Mouse (Mus musculus) intestine, embryonic 15.5 days (tissue): ENCODE measurements around the gene Tmem106a. TPM values are rescaled to one million over a fixed set of nuclear protein-coding genes. Genes with fewer than 3 reads are reported as not detected.
A peak's percentile ranks its signal among the peaks of the same experiment; 100 is the strongest.

Experiments used
- ATAC-seq: fragments of 200-750 bp; cut with Nextera tagmentation; 2 replicates; pipeline ENCODE4 v1.8.0; 2017; ENCODE audit warnings: moderate TSS enrichment, moderate library complexity
- H3K27ac ChIP-seq: fragments of 300-500 bp; sonication (generic); 2 replicates; pipeline ENCODE4 v1.5.1; 2015; ENCODE audit warnings: mild to moderate bottlenecking, inconsistent platforms
- H3K27me3 ChIP-seq: fragments of 300-500 bp; sonication (generic); replicated peaks from 2 replicates; pipeline ENCODE4 v1.6.1; 2015; ENCODE audit warnings: inconsistent platforms
- H3K36me3 ChIP-seq: fragments of 300-500 bp; sonication (generic); 2 replicates; pipeline ENCODE4 v1.6.1; 2015; ENCODE audit warnings: inconsistent platforms
- H3K4me1 ChIP-seq: fragments of 300-500 bp; sonication (generic); replicated peaks from 2 replicates; pipeline ENCODE4 v1.6.1; 2015; ENCODE audit warnings: inconsistent platforms
- H3K4me2 ChIP-seq: fragments of 300-500 bp; sonication (generic); replicated peaks from 2 replicates; pipeline ENCODE4 v1.6.1; 2015; ENCODE audit warnings: mild to moderate bottlenecking, inconsistent platforms
- H3K4me3 ChIP-seq: fragments of 300-500 bp; sonication (generic); replicated peaks from 2 replicates; pipeline ENCODE4 v1.5.1; 2015; ENCODE audit warnings: inconsistent platforms
- H3K9ac ChIP-seq: fragments of 300-500 bp; sonication (generic); 2 replicates; pipeline ENCODE4 v1.6.1; 2015; ENCODE audit warnings: inconsistent platforms
- H3K9me3 ChIP-seq: fragments of 300-500 bp; sonication (generic); 2 replicates; pipeline ENCODE4 v1.6.1; 2016; ENCODE audit warnings: inconsistent platforms
- WGBS: fragments of 180-500 bp; shearing (Covaris S2); methylation state at CpG from one replicate; pipeline ENCODE4 v1.1.7; 2015; 5-methylcytosine and 5-hydroxymethylcytosine counted together
- polyA plus RNA-seq: library from polyadenylated mRNA; unstranded; fragments of >200 nt; fragmentation: Nextera tagmentation; extraction: Ambion mirVana; gene quantifications from 2 replicates; pipeline ENCODE4 v1.2.1, GENCODE M21; 2015

Tmem106a gene
- 21.6 and 22.0 TPM in 2 replicates for polyA plus RNA-seq

DNA sequence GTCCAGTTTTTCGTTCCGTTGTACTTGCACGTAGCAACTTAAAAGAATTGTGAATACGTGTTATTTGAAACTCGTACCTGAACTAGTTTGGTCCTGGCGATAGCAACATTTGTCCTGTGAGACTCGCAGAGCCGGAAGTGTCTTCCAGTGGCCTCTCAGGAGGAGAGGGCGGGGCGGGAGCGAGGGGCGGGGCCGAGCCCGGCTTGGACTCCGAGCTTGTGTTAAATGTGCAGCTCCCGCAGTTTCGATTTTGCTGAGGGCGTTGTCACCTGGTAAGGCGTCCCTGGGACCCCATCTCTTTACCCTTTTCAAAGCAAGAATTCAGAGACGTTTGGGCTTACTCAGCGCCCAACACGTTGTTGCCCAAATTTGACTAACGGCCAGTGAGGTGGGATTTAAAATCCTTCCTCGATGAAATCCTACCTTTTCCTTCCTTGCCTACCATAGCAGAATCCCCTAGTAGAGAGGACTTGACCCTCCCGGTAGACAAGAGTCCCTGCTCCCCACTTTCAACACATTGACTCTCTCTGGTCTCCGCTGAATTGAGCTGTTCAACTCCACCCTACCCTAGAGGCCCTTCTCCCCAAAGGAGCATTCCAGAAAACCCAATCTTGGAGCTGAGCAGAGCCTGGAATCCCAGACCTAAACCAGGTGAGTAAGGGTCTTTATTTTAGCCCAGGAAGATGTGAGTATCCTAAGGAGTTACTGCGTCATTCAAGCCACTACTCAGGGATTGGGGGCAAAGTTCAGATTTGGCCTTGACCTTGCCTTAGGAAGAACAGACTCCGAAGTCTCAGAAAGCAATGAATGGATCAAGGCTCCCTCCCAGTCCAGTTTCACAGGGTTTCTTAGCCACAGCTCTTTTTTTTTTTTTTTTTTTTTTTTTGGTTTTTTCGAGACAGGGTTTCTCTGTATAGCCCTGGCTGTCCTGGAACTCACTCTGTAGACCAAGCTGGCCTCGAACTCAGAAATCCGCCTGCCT is at the start of gene Tmem106a:
Tmem106a (plus strand) TSS at position 189 of the 982 bp plus-strand sequence.
- peak within 1 kb of the TSS; percentile 66 for H3K27ac ChIP-seq
- peak; percentile 91 for ATAC-seq
- peak within 1 kb of the TSS; percentile 53 for H3K9ac ChIP-seq
- peak within 1 kb of the TSS; percentile 62 for H3K4me2 ChIP-seq
- H3K36me3 ChIP-seq, result peaks cover 16% of the 10 kb centered on the region
- H3K4me3 ChIP-seq, result peak within 1 kb of the TSS; percentile 47
- H3K27me3 ChIP-seq, result no peaks in the 10 kb centered on the region
- WGBS, result 18% methylated on average over 31 of the region's 31 CpGs
- H3K9me3 ChIP-seq, result no peaks in the 10 kb centered on the region
- 0 out of 2 replicates have a peak, but pooled peaks cover 8% of the 10 kb centered on the region for H3K4me1 ChIP-seq

DNA sequence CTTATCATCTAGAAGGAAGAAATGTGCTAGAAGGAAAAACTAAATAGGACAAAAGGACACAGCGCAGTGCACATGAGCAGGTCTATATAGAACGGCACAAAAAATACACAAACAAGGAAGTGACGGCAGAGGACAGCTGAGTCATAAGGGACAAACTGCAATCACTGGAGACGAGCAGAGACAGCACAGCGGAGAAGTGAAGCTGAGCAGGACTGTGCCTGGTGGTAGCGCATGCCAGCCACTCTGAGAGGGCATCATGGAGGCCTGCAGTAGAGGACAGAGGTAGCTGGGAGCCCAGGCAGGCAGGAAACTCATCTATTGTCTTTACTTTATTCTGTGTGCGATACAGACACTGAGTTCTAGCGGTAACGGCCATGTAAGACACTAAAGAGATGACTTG is 38.5 kb upstream of the Tmem106a start:
- no peaks in the 10 kb centered on the region for H3K36me3 ChIP-seq
- H3K4me2 ChIP-seq, result no peak overlapping the region
- 0 out of 2 replicates have a peak overlapping the region, but pooled peaks have one; percentile 22 for H3K27ac ChIP-seq
- ATAC-seq, result no peak
- no peaks in the 10 kb centered on the region for H3K27me3 ChIP-seq
- 77% methylated on average over 9 of the region's 9 CpGs for WGBS
- H3K4me3 ChIP-seq, result no peak overlapping the region
- no peaks in the 10 kb centered on the region for H3K9me3 ChIP-seq
- no peaks in the 10 kb centered on the region for H3K4me1 ChIP-seq
- no peak overlapping the region for H3K9ac ChIP-seq

DNA sequence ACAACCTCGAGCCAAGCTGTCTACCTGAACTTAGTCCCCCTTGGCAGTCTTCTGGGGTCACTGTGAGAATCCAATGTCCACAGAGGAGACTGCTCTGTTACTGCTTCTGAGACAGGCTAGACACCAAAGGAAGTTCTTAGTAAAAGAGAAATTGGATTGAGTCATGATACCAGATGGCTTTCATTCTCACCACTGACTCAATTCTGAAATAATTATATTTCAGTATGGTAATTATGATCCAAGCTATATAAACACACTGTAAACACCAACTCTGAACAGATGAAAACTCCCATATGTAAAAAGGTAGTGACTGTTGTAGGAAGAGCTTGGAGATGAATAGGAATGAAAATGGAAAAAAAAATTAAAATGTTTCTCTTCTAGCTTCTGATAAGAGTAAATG is 37.9 kb upstream of the Tmem106a start:
- Histone ChIP-seq H3K36me3 (no peaks in the 10 kb centered on the region), H3K9ac (no peak overlapping the region), H3K27me3 (no peaks in the 10 kb centered on the region), H3K9me3 (no peaks in the 10 kb centered on the region), H3K27ac (0 out of 2 replicates have a peak overlapping the region, but pooled peaks have one; percentile 22), H3K4me2 (no peak overlapping the region), H3K4me3 (no peak overlapping the region), H3K4me1 (no peaks in the 10 kb centered on the region)
- WGBS, result 62% methylated on average over 1 of the region's 1 CpGs
- ATAC-seq, result no peak

- Histone ChIP-seq H3K4me3 (no peak overlapping the region), H3K36me3 (no peaks in the 10 kb centered on the region), H3K27ac (no peak overlapping the region), H3K9ac (no peak overlapping the region), H3K9me3 (no peaks in the 10 kb centered on the region), H3K27me3 (no peaks in the 10 kb centered on the region), H3K4me1 (peaks cover 7% of the 10 kb centered on the region; the same call in 1 of the 2 replicates), H3K4me2 (no peak overlapping the region)
- ATAC-seq, result no peak
These were observed 33.5 kb upstream of the Tmem106a start for GRCm38 (mm10) chr11:101548526-101548925.

- under 1% methylated on average over 43 of the region's 43 CpGs for WGBS
- peak; percentile 87 for ATAC-seq
These were observed 30.1 kb upstream of the Tmem106a start, which contains the start of the genes Brca1 and Nbr1 for GRCm38 (mm10) chr11:101551751-101552475. TSS of gene Brca1 (minus strand) at chr11:101551955. TSS of gene Nbr1 (plus strand) at chr11:101552149.

DNA sequence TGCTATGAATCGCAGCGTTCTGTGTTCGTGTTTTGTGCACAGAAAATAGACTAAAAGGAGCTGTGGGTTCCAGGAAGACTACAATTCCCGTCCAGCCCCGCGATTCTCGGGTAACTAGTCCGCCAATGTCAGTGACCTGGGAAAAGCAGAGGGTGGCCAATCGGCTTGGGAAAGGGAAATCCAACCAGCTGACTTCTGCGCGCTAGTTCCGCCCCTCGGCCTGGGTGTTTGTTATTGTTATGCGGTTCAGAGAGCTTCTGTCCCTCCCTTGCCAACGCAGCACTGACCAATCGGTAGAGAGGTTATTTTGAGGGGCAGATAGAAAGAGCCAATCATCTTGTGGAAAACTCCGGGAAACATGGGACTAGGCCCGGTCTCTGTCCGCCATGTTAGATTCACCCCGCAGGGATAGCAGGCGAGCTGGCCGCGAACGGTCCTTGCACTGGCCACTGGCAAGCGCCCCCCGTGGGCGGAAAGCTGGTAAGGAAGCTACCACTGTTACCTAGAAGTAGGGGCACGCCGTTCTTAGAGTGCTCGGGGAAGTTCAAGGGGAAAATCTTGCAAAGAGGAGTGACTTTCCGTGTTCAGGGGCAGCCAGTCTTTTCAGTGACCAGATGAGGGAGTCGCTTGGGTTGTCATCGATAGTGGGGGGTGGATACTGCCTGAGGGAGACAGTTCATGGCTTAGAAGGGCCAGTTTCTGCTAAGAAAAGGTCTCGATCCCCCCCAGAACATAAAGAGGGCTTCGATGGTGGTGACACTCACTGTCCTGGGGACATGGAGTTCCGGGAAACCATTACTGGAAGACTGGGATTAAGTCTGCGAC is 29.4 kb upstream of the Tmem106a start:
- Histone ChIP-seq H3K4me1 (peaks cover 14% of the 10 kb centered on the region; the same call in 1 of the 2 replicates), H3K36me3 (no peaks in the 10 kb centered on the region), H3K4me3 (peak overlapping the region; percentile 88), H3K9ac (peak overlapping the region; percentile 77), H3K9me3 (no peaks in the 10 kb centered on the region), H3K27ac (peak overlapping the region; percentile 92), H3K27me3 (no peaks in the 10 kb centered on the region), H3K4me2 (peak overlapping the region; percentile 56)
- WGBS, result under 1% methylated on average over 37 of the region's 37 CpGs
- peak; percentile 97 for ATAC-seq

More at GRCm38 (mm10) chr11:101551751-101552475, 30.1 kb upstream of the Tmem106a start, which contains the start of the genes Brca1 and Nbr1:
- Histone ChIP-seq H3K4me1 (peaks cover 14% of the 10 kb centered on the region; the same call in 1 of the 2 replicates), H3K4me2 (peak within 1 kb of the TSS; percentile 65), H3K36me3 (no peaks in the 10 kb centered on the region), H3K9me3 (no peaks in the 10 kb centered on the region), H3K27me3 (no peaks in the 10 kb centered on the region), H3K9ac (peak within 1 kb of the TSS; percentile 77), H3K4me3 (peak within 1 kb of the TSS; percentile 88), H3K27ac (peak within 1 kb of the TSS; percentile 92)

DNA sequence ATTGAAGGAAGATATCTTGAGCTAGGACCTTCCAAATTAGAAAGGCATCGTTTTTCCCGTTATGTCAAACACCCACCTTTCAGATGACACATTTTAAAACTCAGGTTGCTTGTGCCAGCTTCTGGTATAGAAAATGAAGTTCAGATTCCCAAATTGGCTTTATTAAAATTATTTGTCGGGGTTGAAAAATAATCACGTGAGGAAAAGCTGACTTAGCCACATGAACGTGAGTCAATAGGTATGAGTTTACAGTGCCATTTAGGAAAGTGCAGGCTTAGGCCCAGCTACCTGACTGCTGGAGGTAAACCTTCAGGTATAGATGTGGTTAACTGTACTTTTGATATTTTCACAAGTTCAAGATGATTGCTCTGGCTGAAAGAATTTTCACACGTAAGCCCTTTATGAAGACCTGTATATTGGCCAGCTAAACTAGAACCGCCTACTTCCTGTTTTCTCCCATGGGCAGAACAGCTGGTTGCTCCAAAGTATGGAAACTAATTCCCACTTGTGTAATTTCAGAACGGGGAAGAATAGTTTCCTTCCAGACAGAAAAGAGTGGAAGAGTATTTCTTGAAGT is 28.6 kb upstream of the Tmem106a start:
- no peak for ATAC-seq
- 9% methylated on average over 8 of the region's 8 CpGs for WGBS
- peak overlapping the region; percentile 77 for H3K9ac ChIP-seq
- H3K4me2 ChIP-seq, result peak overlapping the region; percentile 56
- H3K27ac ChIP-seq, result peak overlapping the region; percentile 91
- peaks cover 14% of the 10 kb centered on the region; the same call in 1 of the 2 replicates for H3K4me1 ChIP-seq
- H3K9me3 ChIP-seq, result no peaks in the 10 kb centered on the region
- peaks cover 5% of the 10 kb centered on the region; the same call in 1 of the 2 replicates for H3K36me3 ChIP-seq
- peak overlapping the region; percentile 88 for H3K4me3 ChIP-seq
- H3K27me3 ChIP-seq, result no peaks in the 10 kb centered on the region

GRCm38 (mm10) chr11:101556541-101556940 is 25.5 kb upstream of the Tmem106a start:
- Histone ChIP-seq H3K36me3 (peaks cover 10% of the 10 kb centered on the region; the same call in 1 of the 2 replicates), H3K9ac (no peak overlapping the region), H3K9me3 (no peaks in the 10 kb centered on the region), H3K4me3 (no peak overlapping the region), H3K4me2 (no peak overlapping the region), H3K27ac (no peak overlapping the region), H3K4me1 (peaks cover 8% of the 10 kb centered on the region; the same call in 1 of the 2 replicates), H3K27me3 (no peaks in the 10 kb centered on the region)
- no peak for ATAC-seq
- 81% methylated on average over 7 of the region's 7 CpGs for WGBS

- Histone ChIP-seq H3K4me2 (no peak overlapping the region), H3K4me3 (no peak overlapping the region), H3K36me3 (peaks cover 10% of the 10 kb centered on the region; the same call in 1 of the 2 replicates), H3K4me1 (peaks cover 8% of the 10 kb centered on the region; the same call in 1 of the 2 replicates), H3K27me3 (no peaks in the 10 kb centered on the region), H3K27ac (no peak overlapping the region), H3K9me3 (no peaks in the 10 kb centered on the region), H3K9ac (no peak overlapping the region)
- no peak for ATAC-seq
- WGBS, result 67% methylated on average over 2 of the region's 2 CpGs
These were observed 25.1 kb upstream of the Tmem106a start for GRCm38 (mm10) chr11:101556954-101557353.

DNA sequence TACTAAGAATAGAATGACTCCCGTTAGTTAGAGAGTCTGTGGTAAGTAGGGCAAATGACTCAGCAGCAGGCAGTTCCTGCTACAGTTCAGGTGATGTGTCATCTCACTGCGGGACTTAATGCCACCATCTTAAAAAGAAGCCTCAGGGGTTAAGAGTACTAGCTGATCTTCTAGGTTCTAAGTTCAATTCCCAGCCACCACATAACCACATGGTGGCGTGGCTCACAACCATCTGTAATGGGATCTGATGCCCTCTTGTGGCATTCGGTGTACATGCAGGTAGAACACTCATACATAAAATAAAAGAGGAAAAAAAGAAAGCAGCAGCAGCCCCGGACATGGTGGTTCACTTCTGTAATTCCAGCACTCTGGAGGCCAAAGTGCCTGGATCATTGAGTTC is 19.7 kb upstream of the Tmem106a start:
- Histone ChIP-seq H3K36me3 (peaks cover 31% of the 10 kb centered on the region), H3K9ac (no peak overlapping the region)
- 43% methylated on average over 5 of the region's 5 CpGs for WGBS

DNA sequence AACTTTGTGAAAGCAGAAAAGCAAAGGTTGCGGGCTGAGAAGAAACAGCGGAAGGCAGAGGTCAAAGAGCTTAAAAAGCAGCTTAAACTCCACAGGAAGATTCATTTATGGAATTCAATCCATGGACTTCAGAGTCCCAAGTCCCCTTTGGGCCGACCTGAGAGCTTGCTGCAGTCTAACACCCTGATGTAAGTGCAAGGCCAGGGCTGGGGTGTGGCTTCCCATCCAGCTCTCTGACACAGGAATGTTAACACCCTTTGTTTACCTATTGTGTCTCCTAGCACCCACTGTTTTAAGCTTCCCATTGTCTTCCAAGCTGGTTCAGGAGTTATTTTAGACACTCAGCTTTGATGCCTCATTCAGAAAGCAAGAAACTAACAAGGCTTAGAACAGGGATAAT is 13.6 kb upstream of the Tmem106a start:
- Histone ChIP-seq H3K27ac (no peak overlapping the region), H3K27me3 (no peaks in the 10 kb centered on the region), H3K9ac (no peak overlapping the region), H3K4me1 (no peaks in the 10 kb centered on the region), H3K9me3 (no peaks in the 10 kb centered on the region), H3K4me3 (no peak overlapping the region), H3K36me3 (peaks cover 60% of the 10 kb centered on the region), H3K4me2 (no peak overlapping the region)
- peak; percentile 75; the same call in 1 of the 2 replicates for ATAC-seq
- 73% methylated on average over 3 of the region's 3 CpGs for WGBS

More for the DNA sequence above, 19.7 kb upstream of the Tmem106a start:
- ATAC-seq, result peak; percentile 31; the same call in 1 of the 2 replicates
- no peaks in the 10 kb centered on the region for H3K9me3 ChIP-seq
- no peak overlapping the region for H3K4me3 ChIP-seq
- H3K4me2 ChIP-seq, result no peak overlapping the region
- no peaks in the 10 kb centered on the region for H3K4me1 ChIP-seq
- no peaks in the 10 kb centered on the region for H3K27me3 ChIP-seq
- H3K27ac ChIP-seq, result no peak overlapping the region
